Mouse (Mus musculus) spleen, adult 2 months (tissue): ENCODE results near the gene Tapbp.

Experiments used
- CTCF ChIP-seq: fragments of 200-500 bp; IDR thresholded peaks from 2 replicates; pipeline ENCODE4 v1.5.1; 2011; ENCODE audit warnings: mild to moderate bottlenecking, inconsistent platforms; ENCODE audit not compliant: insufficient read depth, insufficient read length, insufficient replicate concordance; ENCODE audit errors: extremely low read depth
- POLR2A ChIP-seq: fragments of 200-500 bp; IDR thresholded peaks from 2 replicates; pipeline ENCODE4 v1.6.1; 2011; ENCODE audit warnings: low read depth, low read length, inconsistent platforms

- TF ChIP-seq CTCF (no peak), POLR2A (no peak)
Measured at GRCm38 (mm10) chr17:33931947-33932346, 16.2 kb downstream of the Tapbp start.
